Mouse (Mus musculus) kidney, embryonic 15.5 days (tissue): ENCODE data around the gene Yaf2. TPM values are rescaled to one million over a fixed set of nuclear protein-coding genes. Genes with fewer than 3 reads are reported as not detected.

ENCODE experiments used
- ATAC-seq: fragments of 200-750 bp; cut with Nextera tagmentation; replicated peaks from 2 replicates; pipeline ENCODE4 v1.8.0; 2017; ENCODE audit warnings: moderate TSS enrichment; ENCODE audit not compliant: low FRiP score
- H3K27ac ChIP-seq: fragments of 300-500 bp; sonication (generic); 2 replicates; pipeline ENCODE4 v1.5.1; 2015; ENCODE audit warnings: mild to moderate bottlenecking, inconsistent platforms
- H3K27me3 ChIP-seq: fragments of 300-500 bp; sonication (generic); 2 replicates; pipeline ENCODE4 v1.6.1; 2015; ENCODE audit warnings: inconsistent platforms
- H3K36me3 ChIP-seq: fragments of 300-500 bp; sonication (generic); 2 replicates; pipeline ENCODE4 v1.6.1; 2015; ENCODE audit warnings: inconsistent platforms
- H3K4me1 ChIP-seq: fragments of 300-500 bp; sonication (generic); 2 replicates; pipeline ENCODE4 v1.6.1; 2015; ENCODE audit warnings: inconsistent platforms
- H3K4me2 ChIP-seq: fragments of 300-500 bp; sonication (generic); 2 replicates; pipeline ENCODE4 v1.6.1; 2015; ENCODE audit warnings: moderate library complexity, mild to moderate bottlenecking, inconsistent platforms
- H3K4me3 ChIP-seq: fragments of 300-500 bp; sonication (generic); replicated peaks from 2 replicates; pipeline ENCODE4 v1.5.1; 2015; ENCODE audit warnings: mild to moderate bottlenecking, inconsistent platforms
- H3K9ac ChIP-seq: fragments of 300-500 bp; sonication (generic); 2 replicates; pipeline ENCODE4 v1.6.1; 2015; ENCODE audit warnings: mild to moderate bottlenecking, inconsistent platforms
- H3K9me3 ChIP-seq: fragments of 300-500 bp; sonication (generic); replicated peaks from 2 replicates; pipeline ENCODE4 v1.6.1; 2016; ENCODE audit warnings: inconsistent platforms
- WGBS: fragments of 180-500 bp; shearing (Covaris S2); methylation state at CpG from one replicate; pipeline ENCODE4 v1.1.7; 2015; ENCODE audit warnings: mixed read lengths; 5-methylcytosine and 5-hydroxymethylcytosine counted together
- polyA plus RNA-seq: library from polyadenylated mRNA; unstranded; fragments of >200 nt; fragmentation: Nextera tagmentation; extraction: Ambion mirVana; gene quantifications from 2 replicates; pipeline ENCODE4 v1.2.1, GENCODE M21; 2015

Yaf2 gene
- polyA plus RNA-seq, 1 experiment from 2014 or later: 100 TPM

DNA sequence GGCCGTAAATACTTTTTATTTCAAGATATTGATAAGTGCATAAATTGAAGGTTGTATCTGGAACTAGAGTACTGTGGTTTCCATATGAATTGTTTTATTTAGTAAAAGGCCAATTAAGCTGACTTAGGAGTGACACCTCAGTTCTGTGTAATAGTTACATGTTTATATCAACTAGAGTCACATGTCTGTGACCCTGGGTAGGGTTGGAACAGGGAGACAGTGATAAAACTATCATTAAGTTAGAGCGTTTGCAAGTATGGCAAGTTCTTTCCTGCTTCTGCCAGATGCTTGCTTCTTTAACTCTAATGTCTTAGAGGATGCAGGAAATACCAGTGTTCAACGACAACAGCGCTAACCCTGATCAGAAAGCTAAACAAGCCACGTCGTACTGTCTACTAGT, 52.4 kb downstream of the Yaf2 start:
- H3K4me2 ChIP-seq: no peak overlapping the region

GRCm38 (mm10) chr15:93283349-93283748, 53.4 kb downstream of the Yaf2 start:
- Histone ChIP-seq H3K36me3 (peaks cover 48% of the 10 kb centered on the region), H3K4me1 (no peaks in the 10 kb centered on the region), H3K9ac (no peak overlapping the region), H3K27ac (no peak overlapping the region), H3K9me3 (no peaks in the 10 kb centered on the region), H3K4me2 (no peak overlapping the region), H3K27me3 (no peaks in the 10 kb centered on the region), H3K4me3 (no peak overlapping the region)
- ATAC-seq: no peak
- WGBS: 77% methylated on average over 11 of the region's 11 CpGs

More for the DNA sequence above, 52.4 kb downstream of the Yaf2 start:
- H3K4me1 ChIP-seq: no peaks in the 10 kb centered on the region; the same call in 1 of the 2 replicates
- H3K36me3 ChIP-seq: peaks cover 51% of the 10 kb centered on the region
- no peak overlapping the region for H3K27ac ChIP-seq
- WGBS: 88% methylated on average over 6 of the region's 6 CpGs
- H3K4me3 ChIP-seq: no peak overlapping the region
- H3K9me3 ChIP-seq: no peaks in the 10 kb centered on the region
- H3K27me3 ChIP-seq: no peaks in the 10 kb centered on the region
- ATAC-seq: no peak
- no peak overlapping the region for H3K9ac ChIP-seq

DNA sequence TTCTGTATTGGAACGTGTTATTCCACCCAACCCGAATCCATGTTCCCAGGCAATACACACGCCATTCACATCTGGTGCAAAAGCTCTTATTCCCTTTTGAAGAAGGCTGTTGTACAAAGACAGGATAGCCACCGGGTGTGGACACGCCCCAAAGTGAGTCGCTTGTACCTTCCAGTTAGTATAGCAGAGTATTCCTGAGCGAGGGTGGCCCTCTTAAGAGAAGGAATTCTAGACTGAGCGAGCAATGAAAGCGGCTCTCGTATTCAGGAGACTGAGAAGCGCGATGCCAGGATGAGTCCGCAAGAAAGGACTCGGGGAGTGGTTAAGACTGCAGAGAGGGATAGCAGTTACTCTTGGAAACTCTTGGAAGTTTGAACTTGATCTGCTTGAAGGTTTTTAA, 60.5 kb downstream of the Yaf2 start:
- H3K27ac ChIP-seq: peak overlapping the region; percentile 85
- peak overlapping the region; percentile 94 for H3K4me2 ChIP-seq
- H3K9ac ChIP-seq: peak overlapping the region; percentile 47
- 3% methylated on average over 14 of the region's 14 CpGs for WGBS
- H3K4me1 ChIP-seq: peaks cover 30% of the 10 kb centered on the region
- ATAC-seq: no peak
- no peaks in the 10 kb centered on the region for H3K27me3 ChIP-seq
- H3K36me3 ChIP-seq: peaks cover 14% of the 10 kb centered on the region
- H3K9me3 ChIP-seq: no peaks in the 10 kb centered on the region
- H3K4me3 ChIP-seq: peak overlapping the region; percentile 81

GRCm38 (mm10) chr15:93275623-93276022, 61.1 kb downstream of the Yaf2 start:
- peaks cover 30% of the 10 kb centered on the region for H3K4me1 ChIP-seq
- no peaks in the 10 kb centered on the region for H3K27me3 ChIP-seq
- H3K4me2 ChIP-seq: peak overlapping the region; percentile 94
- no peaks in the 10 kb centered on the region for H3K9me3 ChIP-seq
- peak overlapping the region; percentile 47 for H3K9ac ChIP-seq
- H3K27ac ChIP-seq: peak overlapping the region; percentile 85
- peaks cover 8% of the 10 kb centered on the region for H3K36me3 ChIP-seq
- H3K4me3 ChIP-seq: peak overlapping the region; percentile 81
- WGBS: under 1% methylated on average over 21 of the region's 21 CpGs
- peak; percentile 60 for ATAC-seq

- peak within 1 kb of the TSS; percentile 93 for H3K27ac ChIP-seq
- peak; percentile 98 for ATAC-seq
- peak within 1 kb of the TSS; percentile 77 for H3K9ac ChIP-seq
- H3K27me3 ChIP-seq: no peaks in the 10 kb centered on the region
- H3K9me3 ChIP-seq: no peaks in the 10 kb centered on the region
- peaks cover 30% of the 10 kb centered on the region for H3K4me1 ChIP-seq
- peak within 1 kb of the TSS; percentile 81 for H3K4me3 ChIP-seq
- WGBS: under 1% methylated on average over 83 of the region's 93 CpGs
- H3K4me2 ChIP-seq: peak within 1 kb of the TSS; percentile 94
- H3K36me3 ChIP-seq: peaks cover 5% of the 10 kb centered on the region; the same call in 1 of the 2 replicates
These were observed 61.8 kb downstream of the Yaf2 start, which contains the start of gene Gxylt1 for GRCm38 (mm10) chr15:93274679-93275583. TSS of gene Gxylt1 (minus strand) at chr15:93275179.

- Histone ChIP-seq H3K27me3 (no peaks in the 10 kb centered on the region), H3K9me3 (no peaks in the 10 kb centered on the region), H3K27ac (peak overlapping the region; percentile 93), H3K4me3 (peak overlapping the region; percentile 81), H3K36me3 (peaks cover 5% of the 10 kb centered on the region; the same call in 1 of the 2 replicates), H3K9ac (peak overlapping the region; percentile 77), H3K4me2 (peak overlapping the region; percentile 68), H3K4me1 (peaks cover 30% of the 10 kb centered on the region)
- no peak for ATAC-seq
- whole genome bisulfite sequencing: 39% methylated on average over 19 of the region's 19 CpGs
These were observed 62.7 kb downstream of the Yaf2 start for GRCm38 (mm10) chr15:93273788-93274678.

GRCm38 (mm10) chr15:93272948-93273347, 63.8 kb downstream of the Yaf2 start:
- Histone ChIP-seq H3K9me3 (no peaks in the 10 kb centered on the region), H3K4me3 (no peak overlapping the region), H3K27ac (no peak overlapping the region), H3K36me3 (peaks cover 5% of the 10 kb centered on the region; the same call in 1 of the 2 replicates), H3K9ac (no peak overlapping the region), H3K27me3 (no peaks in the 10 kb centered on the region), H3K4me1 (peaks cover 30% of the 10 kb centered on the region), H3K4me2 (peak overlapping the region; percentile 8; the same call in 1 of the 2 replicates)
- WGBS: 84% methylated on average over 9 of the region's 9 CpGs
- ATAC-seq: no peak

GRCm38 (mm10) chr15:93270289-93270855, 66.4 kb downstream of the Yaf2 start:
- no peak overlapping the region for H3K4me2 ChIP-seq
- H3K36me3 ChIP-seq: peaks cover 5% of the 10 kb centered on the region; the same call in 1 of the 2 replicates
- ATAC-seq: no peak
- 78% methylated on average over 9 of the region's 9 CpGs for WGBS
- H3K27me3 ChIP-seq: no peaks in the 10 kb centered on the region
- H3K9me3 ChIP-seq: no peaks in the 10 kb centered on the region
- H3K4me3 ChIP-seq: no peak overlapping the region
- no peak overlapping the region for H3K27ac ChIP-seq
- no peak overlapping the region for H3K9ac ChIP-seq
- H3K4me1 ChIP-seq: peaks cover 23% of the 10 kb centered on the region

DNA sequence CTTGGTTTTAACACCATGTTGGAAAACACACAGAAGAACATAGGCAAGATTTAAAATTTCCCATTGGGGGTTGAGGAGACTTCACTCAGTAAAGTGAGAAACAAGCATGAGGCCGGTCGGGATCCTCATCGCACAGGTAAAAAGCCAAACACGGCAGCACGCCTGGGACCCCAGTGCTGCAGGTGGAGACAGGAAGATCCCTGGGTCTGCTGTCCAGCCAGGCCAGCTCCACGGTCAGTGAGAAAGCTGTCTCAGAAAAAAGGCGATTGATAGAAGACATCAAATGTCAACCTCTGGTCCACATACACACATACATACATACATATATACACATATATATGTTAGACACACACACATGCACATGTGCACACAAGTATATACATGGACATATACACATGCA, 67.2 kb downstream of the Yaf2 start:
- Histone ChIP-seq H3K4me3 (no peak overlapping the region), H3K9ac (no peak overlapping the region), H3K4me1 (peaks cover 23% of the 10 kb centered on the region), H3K4me2 (no peak overlapping the region), H3K27ac (no peak overlapping the region), H3K9me3 (no peaks in the 10 kb centered on the region), H3K27me3 (no peaks in the 10 kb centered on the region), H3K36me3 (peaks cover 8% of the 10 kb centered on the region)
- no peak for ATAC-seq
- WGBS: 94% methylated on average over 7 of the region's 7 CpGs

DNA sequence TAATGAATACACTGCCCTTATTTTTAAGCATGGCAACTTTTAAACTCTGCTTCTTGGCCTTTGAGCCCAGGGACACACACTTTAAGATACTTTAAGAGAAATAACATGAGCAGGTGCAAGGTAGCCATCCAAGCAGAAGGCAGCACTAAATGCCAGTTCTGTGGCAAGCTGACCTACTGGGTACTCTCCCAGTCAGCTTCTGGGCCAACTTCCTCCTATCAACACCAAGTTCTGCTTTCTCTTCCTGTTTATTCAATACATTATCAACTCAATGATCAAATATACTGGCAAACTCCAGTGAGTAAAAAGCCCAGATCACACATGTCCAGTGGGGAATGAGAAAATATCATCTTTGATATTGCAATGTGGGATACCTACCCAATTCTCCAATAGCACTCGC, 68.7 kb downstream of the Yaf2 start:
- Histone ChIP-seq H3K4me3 (no peak overlapping the region), H3K9me3 (no peaks in the 10 kb centered on the region), H3K27ac (no peak overlapping the region), H3K4me1 (peaks cover 12% of the 10 kb centered on the region), H3K9ac (no peak overlapping the region), H3K4me2 (no peak overlapping the region), H3K36me3 (peaks cover 8% of the 10 kb centered on the region), H3K27me3 (no peaks in the 10 kb centered on the region)
- ATAC-seq: no peak
- WGBS: 97% methylated on average over 1 of the region's 1 CpGs

- H3K27me3 ChIP-seq: no peaks in the 10 kb centered on the region
- no peak overlapping the region for H3K4me3 ChIP-seq
- H3K4me2 ChIP-seq: no peak overlapping the region
- ATAC-seq: no peak
- whole genome bisulfite sequencing: 78% methylated on average over 8 of the region's 8 CpGs
- no peaks in the 10 kb centered on the region for H3K9me3 ChIP-seq
- no peak overlapping the region for H3K9ac ChIP-seq
- H3K4me1 ChIP-seq: peaks cover 7% of the 10 kb centered on the region; the same call in 1 of the 2 replicates
- H3K27ac ChIP-seq: no peak overlapping the region
- H3K36me3 ChIP-seq: peaks cover 8% of the 10 kb centered on the region
These were observed 69.3 kb downstream of the Yaf2 start for GRCm38 (mm10) chr15:93267479-93267878.
